ENCODE assay signal across 8 mouse cellular contexts in genomic region chr9:40390904-40391303, GRCm38 (mm10).
DNase-seq lines count a peak whose midpoint lies in the region; ATAC-seq lines count a peak whose summit lies in the region.

No protein-coding gene starts in this region.

- no peak for DNase-seq in heart, adult 9 months (ENCODE audit: low spot score in 2 of 2)
- DNase-seq in CD4-positive, CD25-positive, alpha-beta regulatory T cell, adult 2 months (ENCODE audit: low read depth, low spot score) = peak; percentile 55
- peak; percentile 13 to 20 for DNase-seq in heart, postnatal 10 days
- DNase-seq in left cerebral cortex, postnatal 36 days (ENCODE audit: low spot score in 2 of 2) = peak; percentile 41 to 43
- peak; percentile 69 for DNase-seq in retina, embryonic 14.5 days (ENCODE audit: low spot score)
- no peak for DNase-seq in spleen, postnatal 36 days (ENCODE audit: low spot score in 2 of 2)

- H3K27ac ChIP-seq in heart, embryonic 11.5 days (ENCODE audit: low read depth, low read length) = no peak overlapping the region

- no peak overlapping the region for H3K4me3 ChIP-seq in heart, embryonic 11.5 days (ENCODE audit: low read depth, low read length)

- no peaks in the 10 kb centered on the region for H3K36me3 ChIP-seq in heart, embryonic 11.5 days (ENCODE audit: control insufficient read depth, insufficient read depth, low read length)

- H3K4me2 ChIP-seq in heart, embryonic 11.5 days = peak overlapping the region; percentile 53

- ATAC-seq in heart, embryonic 11.5 days (replicated peaks; ENCODE audit: insufficient number of reproducible peaks, low FRiP score, low TSS enrichment) = no peak
- ATAC-seq in cerebellum, adult (ENCODE audit: insufficient number of reproducible peaks, low FRiP score, low TSS enrichment) = peak; percentile 86

- WGBS in heart, embryonic 11.5 days (ENCODE audit: insufficient replicate concordance) = 32% methylated on average over 8 of the region's 8 CpGs

- no peaks in the 10 kb centered on the region for H3K9me3 ChIP-seq in heart, embryonic 11.5 days (replicated peaks; ENCODE audit: control insufficient read depth, low read length)

- no peak overlapping the region for H3K9ac ChIP-seq in heart, embryonic 11.5 days (ENCODE audit: low read depth, low read length)

- peaks cover 13% of the 10 kb centered on the region for H3K4me1 ChIP-seq in heart, embryonic 11.5 days (ENCODE audit: control insufficient read depth, insufficient read depth, low read length)

- intact Hi-C loops in heart, postnatal 10 days (cut with DNase I) = loop anchor here (5.0 kb wide), 1 partner anchor 39 kb away; no protein-coding TSS in a partner anchor
- intact Hi-C loops in left cerebral cortex, postnatal 36 days (cut with DNase I) = loop anchor here (5.0 to 10.0 kb wide), 2 partner anchors 59 to 146 kb away; no protein-coding TSS in a partner anchor

- no peaks in the 10 kb centered on the region for H3K27me3 ChIP-seq in heart, embryonic 11.5 days (ENCODE audit: control insufficient read depth, insufficient read depth, low read length)

Comparison
In these comparisons a context has a peak if more than half of its experiments do, and no peak if none do; other contexts are left out.
1. DNase-seq: peak in CD4-positive, CD25-positive, alpha-beta regulatory T cell, adult 2 months (single experiment), heart, postnatal 10 days (2 of 2), left cerebral cortex, postnatal 36 days (2 of 2) and retina, embryonic 14.5 days (single experiment); none in heart, adult 9 months (0 of 2) and spleen, postnatal 36 days (0 of 2).